Mouse (Mus musculus) stomach, embryonic 16.5 days (tissue): ENCODE results near the gene Pik3c2g. TPM values are rescaled to one million over a fixed set of nuclear protein-coding genes. Genes with fewer than 3 reads are reported as not detected.
A peak's percentile ranks its signal among the peaks of the same experiment; 100 is the strongest.

Experiments used
- ATAC-seq: fragments of 200-750 bp; cut with Nextera tagmentation; 2 replicates; pipeline ENCODE4 v1.8.0; 2017; ENCODE audit warnings: moderate number of reproducible peaks, moderate TSS enrichment; ENCODE audit not compliant: insufficient read depth, low FRiP score
- H3K27ac ChIP-seq: fragments of 300-500 bp; sonication (generic); 2 replicates; pipeline ENCODE4 v1.5.1; 2014; ENCODE audit warnings: low read length
- H3K27me3 ChIP-seq: fragments of 300-500 bp; sonication (generic); 2 replicates; pipeline ENCODE4 v1.6.1; 2014; ENCODE audit warnings: low read length, control low read depth, mixed read lengths; ENCODE audit not compliant: control insufficient read depth, insufficient read depth
- H3K36me3 ChIP-seq: fragments of 300-500 bp; sonication (generic); 2 replicates; pipeline ENCODE4 v1.6.1; 2014; ENCODE audit warnings: low read length; ENCODE audit not compliant: control insufficient read depth, insufficient read depth
- H3K4me1 ChIP-seq: fragments of 300-500 bp; sonication (generic); 2 replicates; pipeline ENCODE4 v1.6.1; 2014; ENCODE audit warnings: low read length, control low read depth, mixed read lengths; ENCODE audit not compliant: control insufficient read depth, insufficient read depth
- H3K4me2 ChIP-seq: fragments of 300-500 bp; sonication (generic); 2 replicates; pipeline ENCODE4 v1.6.1; 2014; ENCODE audit warnings: low read depth, low read length, mixed read lengths
- H3K4me3 ChIP-seq: fragments of 300-500 bp; sonication (generic); replicated peaks from 2 replicates; pipeline ENCODE4 v1.5.1; 2014; ENCODE audit warnings: mild to moderate bottlenecking, low read length
- H3K9ac ChIP-seq: fragments of 300-500 bp; sonication (generic); 2 replicates; pipeline ENCODE4 v1.6.1; 2014; ENCODE audit warnings: low read length
- H3K9me3 ChIP-seq: fragments of 300-500 bp; sonication (generic); replicated peaks from 2 replicates; pipeline ENCODE4 v1.6.1; 2016; ENCODE audit warnings: low read length, control low read depth; ENCODE audit not compliant: control insufficient read depth
- WGBS: fragments of 180-500 bp; shearing (Covaris S2); extraction: QIAGEN DNeasy Blood & Tissue Kit; methylation state at CpG from one replicate; pipeline ENCODE4 v1.1.7; 2014; 5-methylcytosine and 5-hydroxymethylcytosine counted together
- polyA plus RNA-seq: library from polyadenylated mRNA; unstranded; fragments of >200 nt; fragmentation: Nextera tagmentation; extraction: Ambion mirVana; gene quantifications from 2 replicates; pipeline ENCODE4 v1.2.1, GENCODE M21; 2015

Gene Pik3c2g
- polyA plus RNA-seq, 1 experiment from 2014 or later = 5.5 TPM

DNA sequence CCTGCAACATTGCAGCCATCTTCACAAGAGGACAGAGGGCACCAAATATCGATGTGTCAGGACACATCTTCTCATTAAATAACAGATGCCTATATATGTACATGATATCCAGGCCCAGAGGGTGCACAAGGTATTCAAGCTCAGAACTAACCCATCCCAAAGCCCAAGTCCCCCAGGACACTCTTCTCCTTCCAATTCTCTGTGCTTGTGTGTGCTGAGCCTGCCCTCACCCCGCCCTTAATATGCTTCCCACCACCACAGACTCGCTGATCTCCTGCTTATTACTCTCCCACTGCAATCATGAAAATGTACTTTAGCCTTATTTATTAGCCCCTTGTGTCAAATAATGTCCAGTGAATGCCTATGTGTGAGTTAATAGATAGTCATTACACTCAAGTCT lies 377.9 kb downstream of the Pik3c2g start:
- no peak overlapping the region for H3K27ac ChIP-seq
- H3K36me3 ChIP-seq = no peaks in the 10 kb centered on the region
- H3K9ac ChIP-seq = no peak overlapping the region
- WGBS = 85% methylated on average over 3 of the region's 3 CpGs
- H3K4me3 ChIP-seq = no peak overlapping the region
- no peak for ATAC-seq
- H3K4me2 ChIP-seq = no peak overlapping the region
- H3K4me1 ChIP-seq = no peaks in the 10 kb centered on the region
- no peaks in the 10 kb centered on the region for H3K9me3 ChIP-seq
- no peaks in the 10 kb centered on the region for H3K27me3 ChIP-seq

DNA sequence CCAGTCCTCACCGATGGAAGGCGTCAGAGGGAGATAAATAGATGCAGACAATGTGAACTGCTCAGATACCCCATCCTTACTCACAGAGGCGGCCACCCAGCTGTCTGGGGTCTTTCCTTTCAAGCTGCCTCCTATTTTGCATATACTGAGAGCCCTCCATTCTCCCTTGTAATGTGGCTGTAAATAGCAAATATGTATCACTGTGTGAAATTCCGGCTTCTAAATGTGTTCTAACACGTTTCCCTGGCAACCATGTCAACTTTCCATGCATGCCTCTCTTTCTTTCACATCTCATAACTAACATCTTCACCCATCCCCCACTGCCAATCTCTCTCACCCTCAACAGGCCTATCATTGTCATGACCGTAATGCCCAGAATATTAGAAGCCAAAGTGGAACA lies 379.7 kb downstream of the Pik3c2g start:
- Histone ChIP-seq H3K27me3 (no peaks in the 10 kb centered on the region), H3K27ac (no peak overlapping the region), H3K36me3 (no peaks in the 10 kb centered on the region), H3K9ac (no peak overlapping the region), H3K9me3 (no peaks in the 10 kb centered on the region), H3K4me1 (no peaks in the 10 kb centered on the region), H3K4me3 (no peak overlapping the region), H3K4me2 (no peak overlapping the region)
- 65% methylated on average over 6 of the region's 6 CpGs for WGBS
- no peak for ATAC-seq

DNA sequence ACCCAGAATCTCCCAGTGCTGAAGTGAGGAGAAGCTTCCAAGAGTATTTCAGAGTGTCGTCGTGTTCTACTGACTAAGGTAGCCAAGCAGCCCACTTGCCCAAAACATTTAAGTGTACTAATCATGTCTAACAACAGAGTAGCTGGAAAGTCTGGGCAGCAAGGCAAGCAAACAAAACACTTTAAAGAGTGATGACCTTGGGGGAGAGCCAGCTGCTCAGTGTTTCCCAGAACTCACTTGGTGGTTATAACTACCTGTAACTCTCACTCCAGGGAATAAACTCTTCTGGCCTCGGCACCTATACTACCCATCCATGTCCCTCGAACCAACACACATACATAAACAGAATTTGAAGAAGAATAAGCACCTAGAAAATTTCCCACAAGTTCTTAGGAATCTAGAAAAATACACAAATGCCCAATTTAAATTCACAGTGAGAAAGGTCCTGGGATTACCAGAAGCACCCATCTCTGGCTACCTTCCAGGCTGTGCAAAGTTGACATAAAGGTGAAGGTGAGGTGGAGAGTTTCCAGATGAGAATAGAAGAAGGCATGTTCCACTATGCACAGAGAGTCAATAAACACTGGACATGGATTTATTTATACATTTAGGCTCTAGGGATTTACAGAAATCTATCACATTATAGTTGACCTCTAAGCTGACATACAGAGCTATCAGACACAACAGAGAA lies 384.7 kb downstream of the Pik3c2g start:
- no peaks in the 10 kb centered on the region for H3K36me3 ChIP-seq
- no peak overlapping the region for H3K9ac ChIP-seq
- H3K27me3 ChIP-seq = no peaks in the 10 kb centered on the region
- H3K27ac ChIP-seq = no peak overlapping the region
- no peak overlapping the region for H3K4me3 ChIP-seq
- no peaks in the 10 kb centered on the region for H3K9me3 ChIP-seq
- H3K4me1 ChIP-seq = no peaks in the 10 kb centered on the region
- 71% methylated on average over 4 of the region's 4 CpGs for WGBS
- H3K4me2 ChIP-seq = no peak overlapping the region
- no peak for ATAC-seq

DNA sequence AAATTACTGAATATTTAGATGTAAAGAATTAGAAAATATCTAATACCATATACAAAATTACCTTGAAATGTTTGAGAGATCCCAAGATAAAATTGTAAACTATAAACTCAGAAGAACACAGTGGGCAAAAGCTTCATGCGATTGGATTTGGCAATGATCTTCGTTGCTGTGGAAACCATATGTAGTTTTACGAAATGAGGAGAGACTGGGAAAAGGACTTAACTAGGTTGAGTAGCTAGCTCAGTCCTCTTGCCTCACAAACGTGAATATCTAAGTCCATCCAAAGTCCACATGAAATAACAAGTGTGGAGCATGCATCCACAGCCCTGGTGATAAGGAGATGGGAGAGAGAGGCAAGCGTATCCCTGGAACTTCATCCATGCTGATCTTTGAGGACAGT lies 387.6 kb downstream of the Pik3c2g start:
- no peaks in the 10 kb centered on the region for H3K9me3 ChIP-seq
- H3K27me3 ChIP-seq = no peaks in the 10 kb centered on the region
- no peaks in the 10 kb centered on the region for H3K4me1 ChIP-seq
- ATAC-seq = no peak
- no peak overlapping the region for H3K9ac ChIP-seq
- H3K27ac ChIP-seq = no peak overlapping the region
- no peaks in the 10 kb centered on the region for H3K36me3 ChIP-seq
- 81% methylated on average over 5 of the region's 5 CpGs for WGBS
- H3K4me2 ChIP-seq = no peak overlapping the region
- H3K4me3 ChIP-seq = no peak overlapping the region

DNA sequence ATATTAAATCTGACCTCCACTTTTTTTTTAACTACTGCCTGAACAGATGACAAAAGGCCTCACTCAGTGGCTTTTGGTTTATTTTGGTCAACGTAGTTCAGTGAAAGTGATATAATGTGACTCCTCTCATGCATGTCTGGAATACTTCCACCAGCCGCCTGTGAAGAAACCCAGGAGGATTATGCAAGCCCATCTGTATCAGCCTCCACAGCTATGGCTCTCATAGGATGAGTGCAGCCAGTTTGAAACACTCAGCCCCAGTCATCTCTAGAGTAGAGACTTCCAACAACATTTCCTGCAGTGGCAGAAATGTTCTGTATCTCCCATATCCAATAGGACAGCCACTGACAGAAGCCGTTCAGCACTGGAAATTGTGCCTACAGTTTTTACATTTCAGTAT lies 391.1 kb downstream of the Pik3c2g start:
- H3K27ac ChIP-seq = no peak overlapping the region
- H3K27me3 ChIP-seq = no peaks in the 10 kb centered on the region
- H3K9ac ChIP-seq = no peak overlapping the region
- no peak overlapping the region for H3K4me2 ChIP-seq
- no peak overlapping the region for H3K4me3 ChIP-seq
- 47% methylated on average over 3 of the region's 3 CpGs for WGBS
- H3K9me3 ChIP-seq = no peaks in the 10 kb centered on the region
- no peaks in the 10 kb centered on the region for H3K4me1 ChIP-seq
- H3K36me3 ChIP-seq = no peaks in the 10 kb centered on the region
- ATAC-seq = peak; percentile 40; the same call in 1 of the 2 replicates

DNA sequence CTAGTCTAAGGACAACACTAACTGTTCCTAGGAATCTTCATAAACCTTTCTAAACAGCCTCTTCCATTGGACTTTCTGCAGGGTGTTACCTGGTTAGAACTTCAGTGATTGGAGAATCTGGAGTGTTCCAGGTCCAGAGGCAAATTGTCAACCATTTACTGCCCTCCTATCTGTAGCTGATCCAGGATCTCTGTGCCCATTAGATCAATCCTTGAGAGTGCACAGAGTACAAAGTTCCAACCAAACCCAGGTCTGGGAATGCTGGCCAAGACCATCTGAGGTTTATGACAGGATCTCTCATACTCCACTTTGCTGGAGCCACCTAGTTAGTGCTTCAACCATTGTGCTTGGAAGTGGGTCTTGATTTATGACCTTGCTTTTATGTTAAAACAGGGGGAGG lies 394.0 kb downstream of the Pik3c2g start:
- no peak for ATAC-seq
- Histone ChIP-seq H3K27ac (no peak overlapping the region), H3K4me3 (no peak overlapping the region), H3K4me1 (no peaks in the 10 kb centered on the region), H3K27me3 (no peaks in the 10 kb centered on the region), H3K9me3 (no peaks in the 10 kb centered on the region), H3K36me3 (no peaks in the 10 kb centered on the region), H3K9ac (no peak overlapping the region), H3K4me2 (no peak overlapping the region)

- H3K27me3 ChIP-seq = no peaks in the 10 kb centered on the region
- no peak overlapping the region for H3K27ac ChIP-seq
- H3K4me3 ChIP-seq = no peak overlapping the region
- H3K4me2 ChIP-seq = no peak overlapping the region
- H3K4me1 ChIP-seq = no peaks in the 10 kb centered on the region
- H3K9me3 ChIP-seq = no peaks in the 10 kb centered on the region
- ATAC-seq = no peak
- no peaks in the 10 kb centered on the region for H3K36me3 ChIP-seq
- no peak overlapping the region for H3K9ac ChIP-seq
- WGBS = 96% methylated on average over 3 of the region's 3 CpGs
Observed at GRCm38 (mm10) chr6:139984069-139984468, 397.0 kb downstream of the Pik3c2g start.

DNA sequence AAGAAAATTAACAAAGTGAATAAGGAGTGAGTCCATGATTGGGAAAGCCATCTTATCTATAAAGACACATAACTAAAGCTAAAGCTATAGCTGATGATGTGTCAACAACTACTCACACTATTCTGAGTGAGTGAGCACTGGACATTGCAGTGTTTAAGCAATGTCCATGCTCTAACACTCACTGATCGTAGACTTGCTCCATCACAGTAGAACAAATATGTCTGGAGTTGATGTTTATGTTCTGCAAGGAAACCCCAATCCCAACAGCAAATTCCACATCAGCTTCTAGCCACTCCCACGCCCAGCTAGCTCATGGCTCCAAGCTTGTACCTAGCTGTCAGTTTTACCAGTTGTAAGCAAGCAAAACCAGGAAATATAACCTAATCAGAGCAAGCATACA lies 399.5 kb downstream of the Pik3c2g start:
- Histone ChIP-seq H3K27ac (no peak overlapping the region), H3K4me2 (no peak overlapping the region)
- 65% methylated on average over 2 of the region's 2 CpGs for WGBS

GRCm38 (mm10) chr6:139989075-139989474 lies 402.1 kb downstream of the Pik3c2g start:
- no peak for ATAC-seq
- 82% methylated on average over 6 of the region's 6 CpGs for WGBS
- Histone ChIP-seq H3K4me1 (no peaks in the 10 kb centered on the region), H3K36me3 (no peaks in the 10 kb centered on the region), H3K9me3 (no peaks in the 10 kb centered on the region), H3K9ac (no peak overlapping the region), H3K4me2 (no peak overlapping the region), H3K27me3 (no peaks in the 10 kb centered on the region), H3K4me3 (no peak overlapping the region), H3K27ac (no peak overlapping the region)

More for the DNA sequence above, 399.5 kb downstream of the Pik3c2g start:
- H3K4me1 ChIP-seq = no peaks in the 10 kb centered on the region
- H3K27me3 ChIP-seq = no peaks in the 10 kb centered on the region
- no peak for ATAC-seq
- no peaks in the 10 kb centered on the region for H3K36me3 ChIP-seq
- no peak overlapping the region for H3K4me3 ChIP-seq
- H3K9me3 ChIP-seq = no peaks in the 10 kb centered on the region
- H3K9ac ChIP-seq = no peak overlapping the region
